Mouse (Mus musculus): ENCODE results near the gene Ap1b1. TPM values are rescaled to one million over a fixed set of nuclear protein-coding genes. Genes with fewer than 3 reads are reported as not detected.

Ap1b1 gene
- polyA plus RNA-seq, 1 experiment from 2014 or later, result 40.7 TPM

DNA sequence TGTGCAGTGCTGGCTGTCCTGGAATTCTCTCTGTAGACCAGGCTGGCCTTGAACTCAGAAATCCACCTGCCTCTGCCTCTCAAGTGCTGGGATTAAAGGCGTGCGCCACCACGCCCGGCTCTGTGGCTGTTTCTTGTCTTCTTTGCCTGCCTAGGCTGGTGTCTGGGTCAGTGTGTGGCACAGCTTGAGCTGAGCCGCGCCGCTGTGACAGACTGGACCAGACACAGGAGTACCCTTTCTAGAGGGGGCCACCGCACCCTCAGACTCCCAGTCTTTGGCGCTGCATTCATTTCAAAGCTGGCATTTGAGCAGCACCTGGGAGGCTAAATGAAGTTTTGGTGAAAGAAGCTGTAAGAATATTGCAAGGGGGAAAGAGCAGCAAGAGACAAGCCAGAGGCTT is 72.2 kb downstream of the Ap1b1 start:
- peaks cover 9% of the 10 kb centered on the region for H3K36me3 ChIP-seq (ENCODE audit: control insufficient read depth, insufficient read depth, low read length)
- H3K4me3 ChIP-seq (ENCODE audit: control insufficient read depth in 1 of 2, insufficient read depth in 1 of 2, low read depth in 1 of 2, low read length in 2 of 2), result no peak overlapping the region; a peak in 1 of 4 replicates
- no peak overlapping the region for H3K27ac ChIP-seq (replicated peaks in 1 of 2; ENCODE audit: control insufficient read depth in 1 of 2, insufficient read depth in 1 of 2, low read depth in 2 of 2, low read length in 2 of 2)
- H3K4me1 ChIP-seq (ENCODE audit: control insufficient read depth in 2 of 2, insufficient read depth in 2 of 2, low read length in 2 of 2), result peaks cover 20 to 38% of the 10 kb centered on the region in 2 experiments
- no peak overlapping the region for H3K9ac ChIP-seq (ENCODE audit: low read length)
- no peak for ATAC-seq (ENCODE audit: insufficient number of reproducible peaks, insufficient read depth, low FRiP score, low read depth)
- WGBS, result 23% methylated on average over 9 of the region's 9 CpGs
- H3K27me3 ChIP-seq (ENCODE audit: control insufficient read depth, insufficient read depth, low read length), result peaks cover 68% of the 10 kb centered on the region
- H3K4me2 ChIP-seq (ENCODE audit: low read length), result no peak overlapping the region
- H3K9me3 ChIP-seq (ENCODE audit: control insufficient read depth, low read length), result no peaks in the 10 kb centered on the region

DNA sequence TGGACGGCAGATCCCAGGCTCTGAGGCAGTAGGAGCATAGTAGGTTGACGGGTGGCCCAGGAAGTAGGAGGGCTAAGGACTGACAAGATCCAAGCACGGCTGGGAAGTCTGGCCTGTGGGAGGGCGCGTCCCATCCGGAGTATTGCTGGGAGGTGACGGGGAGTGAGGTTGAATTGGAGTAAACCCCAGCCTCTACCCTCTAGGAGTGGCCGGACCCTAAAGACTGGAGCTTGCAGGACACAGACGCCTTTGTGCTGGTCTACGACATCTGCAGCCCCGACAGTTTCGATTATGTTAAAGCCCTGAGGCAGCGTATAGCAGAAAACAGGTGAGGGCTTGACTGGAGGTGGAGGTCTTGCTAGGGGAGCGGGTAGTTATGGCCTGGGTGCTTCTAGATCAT is 72.6 kb downstream of the Ap1b1 start:
- H3K4me3 ChIP-seq (ENCODE audit: control insufficient read depth in 1 of 2, insufficient read depth in 1 of 2, low read depth in 1 of 2, low read length in 2 of 2), result no peak overlapping the region
- H3K4me1 ChIP-seq (ENCODE audit: control insufficient read depth in 2 of 2, insufficient read depth in 2 of 2, low read length in 2 of 2), result peaks cover 23 to 42% of the 10 kb centered on the region in 2 experiments
- H3K9me3 ChIP-seq (ENCODE audit: control insufficient read depth, low read length), result no peaks in the 10 kb centered on the region
- no peak overlapping the region for H3K9ac ChIP-seq (ENCODE audit: low read length)
- peaks cover 69% of the 10 kb centered on the region for H3K27me3 ChIP-seq (ENCODE audit: control insufficient read depth, insufficient read depth, low read length)
- peaks cover 9% of the 10 kb centered on the region for H3K36me3 ChIP-seq (ENCODE audit: control insufficient read depth, insufficient read depth, low read length)
- no peak overlapping the region for H3K4me2 ChIP-seq (ENCODE audit: low read length)
- no peak for ATAC-seq (ENCODE audit: insufficient number of reproducible peaks, insufficient read depth, low FRiP score, low read depth)
- H3K27ac ChIP-seq (replicated peaks in 1 of 2; ENCODE audit: control insufficient read depth in 1 of 2, insufficient read depth in 1 of 2, low read depth in 2 of 2, low read length in 2 of 2), result no peak overlapping the region
- WGBS, result 29% methylated on average over 14 of the region's 14 CpGs

DNA sequence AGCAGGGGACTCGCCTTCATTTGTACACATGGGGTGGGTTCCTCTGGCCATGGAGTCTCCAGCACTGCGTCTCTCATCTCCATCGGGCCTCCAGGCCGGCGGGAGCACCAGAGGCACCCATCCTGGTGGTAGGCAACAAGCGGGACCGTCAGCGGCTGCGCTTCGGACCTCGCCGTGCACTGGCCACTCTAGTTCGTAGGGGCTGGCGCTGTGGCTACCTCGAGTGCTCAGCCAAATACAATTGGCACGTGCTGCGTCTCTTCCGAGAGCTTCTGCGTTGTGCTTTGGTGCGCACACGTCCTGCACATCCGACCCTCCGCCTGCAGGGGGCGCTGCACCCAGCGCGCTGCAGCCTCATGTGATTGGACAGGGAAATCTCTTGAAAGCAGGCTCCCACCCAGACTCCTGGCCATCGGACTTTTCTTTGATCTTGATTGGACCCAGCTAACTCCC is 73.1 kb downstream of the Ap1b1 start:
- Histone ChIP-seq H3K9me3 (ENCODE audit: control insufficient read depth, low read length) (no peaks in the 10 kb centered on the region), H3K36me3 (ENCODE audit: control insufficient read depth, insufficient read depth, low read length) (peaks cover 9% of the 10 kb centered on the region), H3K4me2 (ENCODE audit: low read length) (no peak overlapping the region), H3K4me3 (ENCODE audit: control insufficient read depth in 1 of 2, insufficient read depth in 1 of 2, low read depth in 1 of 2, low read length in 2 of 2) (no peak overlapping the region), H3K4me1 (ENCODE audit: control insufficient read depth in 2 of 2, insufficient read depth in 2 of 2, low read length in 2 of 2) (peaks cover 28 to 47% of the 10 kb centered on the region in 2 experiments), H3K27ac (replicated peaks in 1 of 2; ENCODE audit: control insufficient read depth in 1 of 2, insufficient read depth in 1 of 2, low read depth in 2 of 2, low read length in 2 of 2) (no peak overlapping the region), H3K27me3 (ENCODE audit: control insufficient read depth, insufficient read depth, low read length) (peaks cover 69% of the 10 kb centered on the region), H3K9ac (ENCODE audit: low read length) (no peak overlapping the region)
- no peak for ATAC-seq (ENCODE audit: insufficient number of reproducible peaks, insufficient read depth, low FRiP score, low read depth)
- 10% methylated on average over 27 of the region's 27 CpGs for WGBS

DNA sequence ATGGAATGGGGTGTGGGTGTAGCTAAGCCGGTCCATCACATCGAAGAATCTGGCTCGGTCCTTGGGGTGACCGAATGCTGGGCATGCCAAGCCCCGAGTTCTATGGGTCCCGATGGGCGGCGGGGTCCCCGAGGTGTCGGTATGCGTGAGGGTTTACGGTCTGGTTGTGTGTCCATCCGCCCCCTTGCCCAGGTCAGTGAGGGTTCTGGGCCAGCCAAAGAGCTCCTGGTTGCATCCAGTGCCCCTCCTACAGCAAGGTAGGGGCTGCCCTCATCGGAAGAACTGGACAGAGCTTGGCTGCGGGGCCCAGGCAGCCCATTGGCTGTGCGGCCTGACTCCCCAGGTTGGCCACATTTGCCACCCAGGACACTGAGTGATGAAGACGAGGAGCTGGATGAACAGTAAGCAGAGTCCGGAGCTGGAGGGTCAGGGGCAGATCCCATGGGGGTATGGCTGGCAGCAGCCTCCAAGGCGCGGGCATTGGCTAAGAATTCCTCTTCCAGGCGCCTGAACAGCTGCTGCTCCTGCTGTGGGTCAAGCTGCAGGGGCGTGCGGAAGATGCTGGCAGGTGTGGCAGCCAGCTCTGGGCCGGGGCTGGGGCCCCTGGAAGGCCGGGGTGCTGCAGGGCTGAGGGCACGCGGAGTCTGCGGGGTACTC is 74.3 kb downstream of the Ap1b1 start:
- WGBS, result 65% methylated on average over 28 of the region's 28 CpGs
- Histone ChIP-seq H3K9me3 (ENCODE audit: control insufficient read depth, low read length) (no peaks in the 10 kb centered on the region), H3K27me3 (ENCODE audit: control insufficient read depth, insufficient read depth, low read length) (peaks cover 69% of the 10 kb centered on the region), H3K27ac (replicated peaks in 1 of 2; ENCODE audit: control insufficient read depth in 1 of 2, insufficient read depth in 1 of 2, low read depth in 2 of 2, low read length in 2 of 2) (no peak overlapping the region), H3K36me3 (ENCODE audit: control insufficient read depth, insufficient read depth, low read length) (peaks cover 9% of the 10 kb centered on the region), H3K9ac (ENCODE audit: low read length) (peak overlapping the region; percentile 60; the same call in 1 of the 2 replicates), H3K4me3 (ENCODE audit: control insufficient read depth in 1 of 2, insufficient read depth in 1 of 2, low read depth in 1 of 2, low read length in 2 of 2) (peak overlapping the region in 1 of 2 experiments; percentile 44; a peak in 2 of 4 replicates), H3K4me2 (ENCODE audit: low read length) (peak overlapping the region; percentile 83), H3K4me1 (ENCODE audit: control insufficient read depth in 2 of 2, insufficient read depth in 2 of 2, low read length in 2 of 2) (peaks cover 28 to 49% of the 10 kb centered on the region in 2 experiments)
- ATAC-seq (ENCODE audit: insufficient number of reproducible peaks, insufficient read depth, low FRiP score, low read depth), result no peak

DNA sequence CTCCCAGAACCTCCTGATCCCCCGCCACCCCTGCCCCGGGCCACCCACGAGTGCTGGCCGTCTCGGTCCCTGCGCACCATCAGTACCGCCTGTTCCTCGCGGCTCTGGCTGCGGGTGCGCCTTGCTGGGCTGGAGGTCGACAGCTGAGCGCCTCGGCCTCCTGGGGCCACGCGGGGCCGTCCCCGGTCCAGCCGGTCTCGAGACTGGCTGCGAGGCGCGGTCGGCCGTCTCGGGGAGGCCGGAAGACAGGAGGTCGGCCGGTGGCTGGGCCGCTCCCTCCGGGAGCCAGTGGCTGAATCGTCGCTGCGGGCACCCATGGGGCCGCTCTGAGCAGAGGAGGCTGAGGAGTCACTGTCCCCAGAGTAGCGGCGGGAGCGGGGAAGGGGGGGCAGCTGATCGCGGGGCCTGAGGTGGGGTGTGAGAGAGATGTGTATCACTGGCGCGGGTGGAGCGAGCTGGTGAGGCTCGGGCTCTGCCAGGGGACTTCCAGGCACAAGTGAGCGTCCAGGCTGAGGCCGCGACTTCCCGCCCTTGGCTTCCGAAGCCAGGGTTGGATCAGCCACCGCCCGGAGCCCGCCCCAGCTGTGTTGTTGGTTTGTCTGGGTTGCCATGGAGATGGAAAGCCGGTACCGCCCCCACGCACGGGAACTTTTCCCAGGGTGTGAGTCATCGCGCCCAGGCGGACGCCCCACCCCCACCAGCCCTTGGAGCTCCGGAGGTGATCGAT is 75.0 kb downstream of the Ap1b1 start:
- H3K27me3 ChIP-seq (ENCODE audit: control insufficient read depth, insufficient read depth, low read length), result peaks cover 62% of the 10 kb centered on the region
- H3K4me1 ChIP-seq (ENCODE audit: control insufficient read depth in 2 of 2, insufficient read depth in 2 of 2, low read length in 2 of 2), result peaks cover 28 to 49% of the 10 kb centered on the region in 2 experiments
- WGBS, result 2% methylated on average over 62 of the region's 62 CpGs
- no peak overlapping the region for H3K27ac ChIP-seq (replicated peaks in 1 of 2; ENCODE audit: control insufficient read depth in 1 of 2, insufficient read depth in 1 of 2, low read depth in 2 of 2, low read length in 2 of 2)
- peak; percentile 44 for ATAC-seq (ENCODE audit: insufficient number of reproducible peaks, insufficient read depth, low FRiP score, low read depth)
- peak overlapping the region; percentile 33 to 44 for H3K4me3 ChIP-seq (ENCODE audit: control insufficient read depth in 1 of 2, insufficient read depth in 1 of 2, low read depth in 1 of 2, low read length in 2 of 2)
- H3K36me3 ChIP-seq (ENCODE audit: control insufficient read depth, insufficient read depth, low read length), result peaks cover 9% of the 10 kb centered on the region
- H3K9me3 ChIP-seq (ENCODE audit: control insufficient read depth, low read length), result no peaks in the 10 kb centered on the region
- peak overlapping the region; percentile 83 for H3K4me2 ChIP-seq (ENCODE audit: low read length)
- peak overlapping the region; percentile 60; the same call in 1 of the 2 replicates for H3K9ac ChIP-seq (ENCODE audit: low read length)

DNA sequence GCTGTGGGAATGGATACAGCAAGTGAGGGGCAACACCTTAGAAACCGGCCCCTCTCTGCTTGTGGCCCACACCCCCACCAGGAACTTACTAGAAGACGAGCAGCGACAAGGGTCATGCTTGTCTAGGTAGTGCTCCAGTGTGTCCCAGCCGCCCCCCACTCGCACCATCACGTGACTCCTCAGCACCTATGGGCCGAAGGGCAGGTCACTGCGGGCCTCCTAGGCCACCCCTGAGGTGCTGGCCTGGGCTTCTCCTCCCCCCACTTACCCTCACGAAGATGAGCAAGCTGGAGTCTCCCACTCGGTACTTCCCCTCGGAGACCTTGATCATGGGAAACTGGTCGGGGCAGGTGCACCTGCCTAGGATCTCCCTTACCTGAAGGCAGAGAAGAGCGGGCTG is 75.7 kb downstream of the Ap1b1 start:
- Histone ChIP-seq H3K27me3 (ENCODE audit: control insufficient read depth, insufficient read depth, low read length) (peaks cover 54% of the 10 kb centered on the region), H3K36me3 (ENCODE audit: control insufficient read depth, insufficient read depth, low read length) (peaks cover 9% of the 10 kb centered on the region), H3K9me3 (ENCODE audit: control insufficient read depth, low read length) (no peaks in the 10 kb centered on the region), H3K9ac (ENCODE audit: low read length) (peak overlapping the region; percentile 60; the same call in 1 of the 2 replicates), H3K4me1 (ENCODE audit: control insufficient read depth in 2 of 2, insufficient read depth in 2 of 2, low read length in 2 of 2) (peaks cover 28 to 49% of the 10 kb centered on the region in 2 experiments), H3K4me2 (ENCODE audit: low read length) (peak overlapping the region; percentile 83), H3K27ac (replicated peaks in 1 of 2; ENCODE audit: control insufficient read depth in 1 of 2, insufficient read depth in 1 of 2, low read depth in 2 of 2, low read length in 2 of 2) (no peak overlapping the region), H3K4me3 (ENCODE audit: control insufficient read depth in 1 of 2, insufficient read depth in 1 of 2, low read depth in 1 of 2, low read length in 2 of 2) (peak overlapping the region; percentile 33 to 44)
- ATAC-seq (ENCODE audit: insufficient number of reproducible peaks, insufficient read depth, low FRiP score, low read depth), result no peak
- 42% methylated on average over 13 of the region's 13 CpGs for WGBS

DNA sequence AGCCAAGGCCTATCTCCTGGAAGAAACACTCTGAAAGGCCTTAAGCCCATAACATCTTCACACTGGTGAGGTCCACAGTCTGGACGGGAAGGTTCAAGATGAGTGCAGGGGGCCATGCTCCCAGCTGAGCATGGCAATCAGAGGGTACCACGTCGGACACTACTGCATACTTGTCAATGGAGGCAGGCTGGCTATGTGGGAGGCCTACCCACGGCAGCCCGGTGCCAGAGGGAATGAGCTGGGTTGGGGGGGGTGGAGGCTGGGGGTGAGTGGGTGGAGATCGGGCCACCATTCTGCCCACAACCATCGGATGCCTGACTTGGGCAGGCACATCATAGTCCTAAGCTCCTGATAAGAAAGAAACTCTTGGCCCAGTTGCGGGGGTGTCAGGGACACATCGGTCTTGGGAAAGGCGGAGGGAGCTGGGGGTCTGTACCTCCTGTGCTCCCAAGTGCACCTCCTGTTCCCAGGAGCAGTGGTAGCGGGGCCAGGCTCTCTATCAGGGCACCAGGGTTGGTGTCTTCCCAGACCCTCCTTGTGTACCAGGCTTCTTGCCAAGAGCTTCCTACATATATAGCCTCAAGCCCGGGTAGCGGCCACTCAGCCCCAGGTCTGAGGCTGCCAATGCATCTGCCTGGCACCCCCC is 76.4 kb downstream of the Ap1b1 start:
- ATAC-seq (ENCODE audit: insufficient number of reproducible peaks, insufficient read depth, low FRiP score, low read depth), result no peak
- H3K27ac ChIP-seq (replicated peaks in 1 of 2; ENCODE audit: control insufficient read depth in 1 of 2, insufficient read depth in 1 of 2, low read depth in 2 of 2, low read length in 2 of 2), result no peak overlapping the region
- peaks cover 26 to 44% of the 10 kb centered on the region in 2 experiments for H3K4me1 ChIP-seq (ENCODE audit: control insufficient read depth in 2 of 2, insufficient read depth in 2 of 2, low read length in 2 of 2)
- H3K36me3 ChIP-seq (ENCODE audit: control insufficient read depth, insufficient read depth, low read length), result peaks cover 13% of the 10 kb centered on the region
- no peaks in the 10 kb centered on the region for H3K9me3 ChIP-seq (ENCODE audit: control insufficient read depth, low read length)
- no peak overlapping the region for H3K4me3 ChIP-seq (ENCODE audit: control insufficient read depth in 1 of 2, insufficient read depth in 1 of 2, low read depth in 1 of 2, low read length in 2 of 2)
- no peak overlapping the region for H3K9ac ChIP-seq (ENCODE audit: low read length)
- H3K27me3 ChIP-seq (ENCODE audit: control insufficient read depth, insufficient read depth, low read length), result peaks cover 48% of the 10 kb centered on the region
- H3K4me2 ChIP-seq (ENCODE audit: low read length), result peak overlapping the region; percentile 83; the same call in 1 of the 2 replicates
- 67% methylated on average over 13 of the region's 13 CpGs for WGBS
